Mouse (Mus musculus) pancreas, adult 10 weeks (tissue): ENCODE measurements around the gene Fbxo4. TPM values are rescaled to one million over a fixed set of nuclear protein-coding genes. Genes with fewer than 3 reads are reported as not detected.

Experiments
- polyA plus RNA-seq: library from polyadenylated mRNA; stranded (reverse); fragments of 350-450 nt; fragmentation: Illumina TruSeq; extraction: RNeasy Lipid Tissue Mini Kit (QIAGEN cat#74804); gene quantifications from one replicate; pipeline ENCODE4 v1.2.3, GENCODE M21; 2015; ENCODE audit warnings: low read depth, low replicate concordance; ENCODE audit not compliant: insufficient read depth

The Fbxo4 gene
- polyA plus RNA-seq: 7.2 TPM

GRCm38 (mm10) chr15:3979061-3979848 lies at the start of gene Fbxo4:
TSS of gene Fbxo4 (minus strand) at chr15:3979573.

GRCm38 (mm10) chr15:4026231-4026773 lies 46.9 kb upstream of the Fbxo4 start, which contains the start of gene Oxct1:
TSS of gene Oxct1 (plus strand) at chr15:4026383.

GRCm38 (mm10) chr15:3995448-3996266 lies 16.3 kb upstream of the Fbxo4 start, which contains the start of gene AW549877:
TSS of gene AW549877 (minus strand) at chr15:3995744.

Other genes with a start within 250 kb of the Fbxo4 start
- gene AW549877, start 16.2 kb upstream of the Fbxo4 start, polyA plus RNA-seq: 13.1 TPM
- gene Oxct1, start 46.8 kb upstream of the Fbxo4 start, polyA plus RNA-seq: 12.3 TPM